Mouse (Mus musculus) stomach, postnatal 0 days (tissue): ENCODE measurements around the gene Mier2.

Source experiments
- CTCF ChIP-seq: IDR thresholded peaks from 2 replicates; pipeline ENCODE4 v1.5.1; 2016; ENCODE audit warnings: antibody characterized with exemption, low read depth, mild to moderate bottlenecking, moderate library complexity
- EP300 ChIP-seq: optimal IDR thresholded peaks from 2 replicates; pipeline ENCODE3; 2016; ENCODE audit warnings: antibody characterized with exemption

DNA sequence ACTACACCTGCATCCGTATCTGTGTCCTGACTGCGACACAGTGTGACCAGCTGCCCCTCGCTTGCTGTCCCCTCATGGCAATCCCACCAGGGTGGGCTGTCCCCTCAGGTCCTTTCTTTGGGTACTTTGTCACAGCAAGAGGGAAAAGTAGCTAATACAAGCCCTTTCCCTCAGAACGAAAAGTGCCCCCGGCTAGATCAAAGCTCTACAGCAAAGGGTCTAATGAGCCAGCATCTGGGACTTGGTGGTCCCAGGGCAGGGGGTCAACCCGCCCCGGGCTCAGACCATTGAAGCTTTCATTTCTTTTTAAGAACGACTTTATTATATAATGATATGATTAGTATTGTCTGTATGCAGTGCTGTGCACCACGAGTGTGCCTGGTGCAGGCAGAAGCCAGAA is 23.3 kb upstream of the Mier2 start:
- TF ChIP-seq CTCF (no peak), EP300 (no peak)
